Mouse (Mus musculus) intestine, embryonic 16.5 days (tissue): Measurements from ENCODE around the gene Lat2. TPM values are rescaled to one million over a fixed set of nuclear protein-coding genes. Genes with fewer than 3 reads are reported as not detected.

ENCODE experiments used
- ATAC-seq: fragments of 200-750 bp; cut with Nextera tagmentation; 2 replicates; pipeline ENCODE4 v1.8.0; 2017; ENCODE audit warnings: moderate TSS enrichment, moderate library complexity
- H3K27ac ChIP-seq: fragments of 300-500 bp; sonication (generic); 2 replicates; pipeline ENCODE4 v1.5.1; 2014; ENCODE audit warnings: mild to moderate bottlenecking, low read length
- H3K27me3 ChIP-seq: fragments of 300-500 bp; sonication (generic); replicated peaks from 2 replicates; pipeline ENCODE4 v1.6.1; 2014; ENCODE audit warnings: low read length, control low read depth, mixed read lengths; ENCODE audit not compliant: control insufficient read depth, insufficient read depth
- H3K36me3 ChIP-seq: fragments of 300-500 bp; sonication (generic); 2 replicates; pipeline ENCODE4 v1.6.1; 2014; ENCODE audit warnings: low read length, control low read depth; ENCODE audit not compliant: control insufficient read depth, insufficient read depth
- H3K4me1 ChIP-seq: fragments of 300-500 bp; sonication (generic); 2 replicates; pipeline ENCODE4 v1.6.1; 2014; ENCODE audit warnings: low read length, control low read depth, mixed read lengths; ENCODE audit not compliant: control insufficient read depth, insufficient read depth
- H3K4me2 ChIP-seq: fragments of 300-500 bp; sonication (generic); 2 replicates; pipeline ENCODE4 v1.6.1; 2014; ENCODE audit warnings: low read depth, low read length, control low read depth
- H3K4me3 ChIP-seq: fragments of 300-500 bp; sonication (generic); 2 replicates; pipeline ENCODE4 v1.5.1; 2014; ENCODE audit warnings: mild to moderate bottlenecking, low read length
- H3K9ac ChIP-seq: fragments of 300-500 bp; sonication (generic); 2 replicates; pipeline ENCODE4 v1.6.1; 2014; ENCODE audit warnings: low read depth, low read length
- H3K9me3 ChIP-seq: fragments of 300-500 bp; sonication (generic); 2 replicates; pipeline ENCODE4 v1.6.1; 2016; ENCODE audit warnings: low read length, control low read depth; ENCODE audit not compliant: control insufficient read depth
- WGBS: fragments of 180-500 bp; shearing (Covaris S2); extraction: QIAGEN DNeasy Blood & Tissue Kit; methylation state at CpG from one replicate; pipeline ENCODE4 v1.1.7; 2014; 5-methylcytosine and 5-hydroxymethylcytosine counted together
- polyA plus RNA-seq: library from polyadenylated mRNA; unstranded; fragments of >200 nt; fragmentation: Nextera tagmentation; extraction: Ambion mirVana; gene quantifications from 2 replicates; pipeline ENCODE4 v1.2.1, GENCODE M21; 2015

The Lat2 gene
- polyA plus RNA-seq, 1 experiment from 2014 or later, result 2.1 TPM

- Histone ChIP-seq H3K27me3 (no peaks in the 10 kb centered on the region), H3K9ac (no peak within 1 kb of the TSS), H3K4me2 (no peak within 1 kb of the TSS), H3K4me3 (no peak within 1 kb of the TSS), H3K36me3 (no peaks in the 10 kb centered on the region), H3K9me3 (no peaks in the 10 kb centered on the region), H3K4me1 (peaks cover 8% of the 10 kb centered on the region), H3K27ac (no peak within 1 kb of the TSS)
- 78% methylated on average over 5 of the region's 5 CpGs for WGBS
- ATAC-seq, result no peak
These were observed 33.7 kb downstream of the Lat2 start, which contains the start of gene Rfc2 for GRCm38 (mm10) chr5:134581146-134581545. TSS of gene Rfc2 (plus strand) at chr5:134581366.

GRCm38 (mm10) chr5:134579135-134579534 is 35.7 kb downstream of the Lat2 start:
- Histone ChIP-seq H3K4me2 (no peak overlapping the region), H3K36me3 (no peaks in the 10 kb centered on the region), H3K9ac (no peak overlapping the region), H3K4me1 (peaks cover 8% of the 10 kb centered on the region), H3K27me3 (no peaks in the 10 kb centered on the region), H3K27ac (no peak overlapping the region), H3K4me3 (no peak overlapping the region), H3K9me3 (no peaks in the 10 kb centered on the region)
- ATAC-seq, result no peak
- 66% methylated on average over 3 of the region's 3 CpGs for WGBS

- H3K27ac ChIP-seq, result no peak overlapping the region
- 83% methylated on average over 7 of the region's 7 CpGs for WGBS
- no peak for ATAC-seq
These were observed 37.3 kb downstream of the Lat2 start for GRCm38 (mm10) chr5:134577534-134577933.

GRCm38 (mm10) chr5:134576517-134577220 is 38.2 kb downstream of the Lat2 start:
- Histone ChIP-seq H3K36me3 (no peaks in the 10 kb centered on the region), H3K4me1 (peaks cover 12% of the 10 kb centered on the region), H3K27me3 (no peaks in the 10 kb centered on the region), H3K9me3 (no peaks in the 10 kb centered on the region), H3K4me3 (no peak overlapping the region), H3K27ac (no peak overlapping the region), H3K9ac (no peak overlapping the region), H3K4me2 (no peak overlapping the region)
- 73% methylated on average over 14 of the region's 14 CpGs for WGBS
- no peak for ATAC-seq

More at GRCm38 (mm10) chr5:134577534-134577933, 37.3 kb downstream of the Lat2 start:
- Histone ChIP-seq H3K4me1 (peaks cover 7% of the 10 kb centered on the region), H3K4me3 (no peak overlapping the region), H3K4me2 (no peak overlapping the region), H3K9me3 (no peaks in the 10 kb centered on the region), H3K36me3 (no peaks in the 10 kb centered on the region), H3K27me3 (no peaks in the 10 kb centered on the region), H3K9ac (no peak overlapping the region)

- H3K36me3 ChIP-seq, result no peaks in the 10 kb centered on the region
- no peak for ATAC-seq
- peaks cover 3% of the 10 kb centered on the region; the same call in 1 of the 2 replicates for H3K9me3 ChIP-seq
- no peaks in the 10 kb centered on the region for H3K27me3 ChIP-seq
- no peak overlapping the region for H3K4me2 ChIP-seq
- peaks cover 15% of the 10 kb centered on the region for H3K4me1 ChIP-seq
- 93% methylated on average over 5 of the region's 5 CpGs for WGBS
- no peak overlapping the region for H3K9ac ChIP-seq
- no peak overlapping the region for H3K27ac ChIP-seq
- no peak overlapping the region for H3K4me3 ChIP-seq
These were observed 39.0 kb downstream of the Lat2 start for GRCm38 (mm10) chr5:134575833-134576232.

GRCm38 (mm10) chr5:134572508-134573214 is 42.2 kb downstream of the Lat2 start:
- Histone ChIP-seq H3K27ac (peak overlapping the region; percentile 73), H3K9me3 (peaks cover 3% of the 10 kb centered on the region; the same call in 1 of the 2 replicates), H3K4me3 (peak overlapping the region; percentile 57), H3K27me3 (no peaks in the 10 kb centered on the region), H3K4me1 (peaks cover 19% of the 10 kb centered on the region), H3K4me2 (peak overlapping the region; percentile 91), H3K9ac (peak overlapping the region; percentile 68), H3K36me3 (no peaks in the 10 kb centered on the region)
- 45% methylated on average over 10 of the region's 10 CpGs for WGBS
- ATAC-seq, result 0 out of 2 replicates have a peak, but pooled peaks have one; percentile 9

GRCm38 (mm10) chr5:134571730-134572507 is 42.9 kb downstream of the Lat2 start:
- H3K27ac ChIP-seq, result peak overlapping the region; percentile 73
- peaks cover 19% of the 10 kb centered on the region for H3K4me1 ChIP-seq
- H3K36me3 ChIP-seq, result no peaks in the 10 kb centered on the region
- peak overlapping the region; percentile 91 for H3K4me2 ChIP-seq
- no peaks in the 10 kb centered on the region for H3K27me3 ChIP-seq
- H3K9me3 ChIP-seq, result peaks cover 3% of the 10 kb centered on the region; the same call in 1 of the 2 replicates
- H3K9ac ChIP-seq, result peak overlapping the region; percentile 68
- under 1% methylated on average over 23 of the region's 23 CpGs for WGBS
- H3K4me3 ChIP-seq, result peak overlapping the region; percentile 57
- peak; percentile 65 for ATAC-seq

- Histone ChIP-seq H3K36me3 (no peaks in the 10 kb centered on the region), H3K4me2 (no peak overlapping the region), H3K4me1 (peaks cover 21% of the 10 kb centered on the region), H3K4me3 (no peak overlapping the region), H3K27me3 (no peaks in the 10 kb centered on the region), H3K9me3 (peaks cover 3% of the 10 kb centered on the region; the same call in 1 of the 2 replicates), H3K9ac (no peak overlapping the region), H3K27ac (peak overlapping the region; percentile 78)
- 38% methylated on average over 8 of the region's 8 CpGs for WGBS
- ATAC-seq, result peak; percentile 54
These were observed 45.8 kb downstream of the Lat2 start for GRCm38 (mm10) chr5:134568964-134569491.

GRCm38 (mm10) chr5:134568030-134568429 is 46.8 kb downstream of the Lat2 start:
- no peak for ATAC-seq
- peak overlapping the region; percentile 78 for H3K27ac ChIP-seq
- no peaks in the 10 kb centered on the region for H3K27me3 ChIP-seq
- H3K9ac ChIP-seq, result 0 out of 2 replicates have a peak overlapping the region, but pooled peaks have one; percentile 2
- H3K4me1 ChIP-seq, result peaks cover 19% of the 10 kb centered on the region
- H3K4me3 ChIP-seq, result no peak overlapping the region
- H3K9me3 ChIP-seq, result peaks cover 3% of the 10 kb centered on the region; the same call in 1 of the 2 replicates
- H3K4me2 ChIP-seq, result no peak overlapping the region
- H3K36me3 ChIP-seq, result no peaks in the 10 kb centered on the region
- WGBS, result 68% methylated on average over 3 of the region's 3 CpGs
